Mouse (Mus musculus): ENCODE measurements around the gene Gm7879.
A peak's percentile ranks its signal among the peaks of the same experiment; 100 is the strongest.
"Not testable (repeated sequence)": the region's sequence is repeated elsewhere in the genome, so short reads cannot be mapped to it uniquely, and the experiment has no call there.

The Gm7879 gene

DNA sequence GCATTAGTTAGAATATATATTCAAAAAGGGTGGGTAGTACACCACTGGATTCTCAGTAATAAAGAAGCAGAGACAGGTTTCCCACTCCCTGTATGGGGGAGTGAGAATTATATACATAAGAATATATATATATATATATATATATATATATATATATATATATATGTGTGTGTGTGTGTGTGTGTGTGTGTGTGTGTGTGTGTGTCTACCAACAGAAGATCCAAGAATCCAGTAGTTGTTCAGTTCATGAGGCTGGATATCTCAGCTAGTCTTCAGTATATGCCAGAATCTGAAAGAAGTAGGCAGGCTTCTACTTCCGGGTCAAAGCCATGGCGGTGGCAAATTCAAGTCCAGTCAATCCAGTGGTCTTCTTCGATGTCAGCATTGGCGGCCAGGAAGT lies at the start of gene Gm7879:
Gm7879 (plus strand) TSS at position 301 of the 400 bp plus-strand sequence.
- DNase-seq (ENCODE audit: low spot score), result not testable (repeated sequence)

GRCm38 (mm10) chr5:43863642-43864041 lies 49.3 kb upstream of the Gm7879 start:
- no peak for DNase-seq (ENCODE audit: low spot score)

DNA sequence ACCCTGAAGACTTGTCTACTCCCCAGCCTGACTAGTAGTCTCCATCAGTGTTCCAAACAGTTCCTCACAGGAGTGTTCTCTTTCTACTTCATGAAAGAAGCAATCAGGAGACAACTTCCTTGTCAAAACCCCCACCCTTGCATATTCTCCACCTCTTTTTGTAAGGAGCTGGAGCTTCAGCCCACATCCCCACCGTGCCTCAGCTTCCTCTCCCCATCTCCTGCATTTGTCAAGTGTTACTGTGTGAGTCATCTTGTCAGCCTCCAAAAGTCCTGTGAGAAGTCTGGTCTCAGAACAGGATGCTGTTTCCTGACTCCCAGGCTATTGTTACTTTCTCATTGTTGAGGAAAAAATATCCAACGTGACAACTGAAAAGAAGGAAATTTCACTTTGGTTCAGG lies 47.6 kb upstream of the Gm7879 start:
- no peak for DNase-seq (ENCODE audit: low spot score)

DNA sequence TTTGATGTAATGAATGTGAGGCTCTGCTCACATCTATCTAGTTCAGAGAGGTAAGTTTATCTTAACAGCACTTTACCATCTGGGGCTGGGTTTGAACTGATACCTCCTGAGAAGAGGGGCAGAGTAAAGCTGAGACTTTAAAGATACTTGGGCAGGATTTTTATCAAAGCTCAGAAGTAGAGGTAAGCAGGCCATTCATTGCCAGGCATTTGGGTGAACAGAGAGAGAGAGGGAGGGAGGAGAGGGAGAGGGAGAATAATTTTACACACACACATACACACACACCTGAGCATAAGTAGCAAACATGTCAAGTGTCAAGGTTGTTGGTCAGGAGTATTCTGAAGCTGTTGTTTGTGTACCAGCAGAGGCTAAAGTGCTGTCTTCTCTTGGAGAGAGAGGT lies 44.7 kb upstream of the Gm7879 start, which contains the start of gene Cd38:
Cd38 (plus strand) TSS at position 301 of the 400 bp plus-strand sequence.
- no peak for DNase-seq (ENCODE audit: low spot score)

DNA sequence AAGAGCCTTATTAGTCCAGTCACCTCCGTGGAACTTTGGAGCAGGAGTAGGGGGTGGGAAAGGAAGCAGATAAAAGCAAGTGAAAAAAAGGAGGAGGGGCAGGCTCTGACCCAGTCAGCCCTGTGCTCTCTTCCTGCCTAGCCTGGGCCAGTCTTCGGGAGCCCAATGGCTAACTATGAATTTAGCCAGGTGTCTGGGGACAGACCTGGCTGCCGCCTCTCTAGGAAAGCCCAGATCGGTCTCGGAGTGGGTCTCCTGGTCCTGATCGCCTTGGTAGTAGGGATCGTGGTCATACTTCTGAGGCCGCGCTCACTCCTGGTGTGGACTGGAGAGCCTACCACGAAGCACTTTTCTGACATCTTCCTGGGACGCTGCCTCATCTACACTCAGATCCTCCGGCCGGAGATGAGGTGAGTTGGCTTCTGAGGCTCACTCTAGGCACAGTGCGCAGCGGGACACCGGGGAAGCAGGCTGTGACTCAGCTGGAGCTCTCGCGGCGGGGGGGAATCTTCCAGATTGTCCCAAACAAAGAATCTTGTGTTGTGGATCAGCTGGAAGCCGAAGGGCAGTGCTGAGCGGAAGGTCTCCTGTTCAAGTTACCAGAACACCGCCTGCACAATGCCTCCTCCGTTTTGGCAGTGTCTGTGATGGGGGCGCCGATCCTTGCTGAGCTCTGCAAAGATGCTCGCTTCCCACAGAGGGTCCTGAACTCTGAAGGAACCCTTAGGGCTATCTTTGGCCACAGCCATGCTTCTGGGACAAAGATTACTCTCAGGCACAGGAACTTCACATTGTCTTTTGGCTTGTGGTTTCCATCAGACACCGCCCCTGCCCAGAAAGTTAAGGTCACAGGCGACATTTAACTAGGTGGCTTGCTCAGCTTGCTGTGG lies 44.0 kb upstream of the Gm7879 start:
- no peak for DNase-seq (ENCODE audit: low spot score)

DNA sequence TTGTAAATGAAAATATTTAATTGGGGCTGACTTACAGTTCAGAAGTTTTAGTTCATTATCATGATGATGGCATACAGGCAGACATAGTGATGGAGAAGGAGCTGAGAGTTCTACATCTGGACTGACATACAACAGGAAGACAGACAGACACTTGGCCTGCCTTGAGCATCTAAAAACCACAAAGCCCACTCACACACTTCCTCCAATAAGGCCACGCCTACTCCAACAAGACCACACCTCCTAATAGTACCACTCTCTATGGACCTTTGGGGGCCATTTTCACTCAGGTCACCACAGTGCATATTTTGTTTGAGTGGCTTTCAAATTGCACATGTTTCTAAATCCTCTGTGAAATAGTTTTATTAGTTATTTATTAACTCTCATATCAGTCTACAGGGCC lies 41.1 kb upstream of the Gm7879 start:
- DNase-seq (ENCODE audit: low spot score), result no peak

DNA sequence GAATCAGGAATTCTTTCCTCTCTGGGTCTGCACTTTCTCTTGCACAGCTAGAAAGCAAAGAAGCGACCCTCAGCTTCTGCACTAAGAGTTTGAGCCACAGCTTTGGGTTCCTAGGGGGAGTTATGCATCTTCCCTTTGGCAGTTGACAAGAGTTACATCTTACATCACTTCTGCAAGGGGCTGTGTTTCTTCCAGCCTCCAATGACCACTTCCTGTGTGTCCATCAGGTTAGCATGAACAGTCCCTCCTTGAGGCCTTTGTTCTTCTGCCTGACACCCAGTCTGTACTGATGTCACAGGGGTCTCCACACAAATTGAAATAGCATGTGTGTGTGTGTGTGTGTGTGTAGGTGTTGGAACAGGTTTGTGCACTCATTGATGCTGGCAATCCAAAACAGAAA lies 40.3 kb upstream of the Gm7879 start:
- DNase-seq (ENCODE audit: low spot score), result no peak

DNA sequence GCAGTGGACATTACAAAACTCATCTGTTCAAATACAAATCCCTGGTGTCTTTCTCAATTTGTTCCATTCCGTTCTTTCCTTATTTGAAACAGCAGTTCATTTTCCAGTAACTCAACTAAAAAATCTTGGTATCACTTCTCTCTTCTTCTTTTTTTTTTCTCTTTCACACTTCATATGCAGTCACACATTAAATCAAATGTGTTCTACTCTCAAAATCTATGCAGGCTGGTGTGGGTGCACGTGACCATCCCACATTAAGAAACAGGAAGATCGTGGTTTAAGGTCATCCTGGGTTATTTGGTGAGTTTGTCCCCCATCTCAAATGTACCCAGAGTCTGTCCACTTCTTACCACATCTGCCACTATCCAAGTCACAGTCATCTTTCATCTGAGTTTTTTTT lies 30.9 kb upstream of the Gm7879 start:
- no peak for DNase-seq (ENCODE audit: low spot score)

- no peak for DNase-seq (ENCODE audit: low spot score)
Observed at GRCm38 (mm10) chr5:43885060-43885820, 27.7 kb upstream of the Gm7879 start.

DNA sequence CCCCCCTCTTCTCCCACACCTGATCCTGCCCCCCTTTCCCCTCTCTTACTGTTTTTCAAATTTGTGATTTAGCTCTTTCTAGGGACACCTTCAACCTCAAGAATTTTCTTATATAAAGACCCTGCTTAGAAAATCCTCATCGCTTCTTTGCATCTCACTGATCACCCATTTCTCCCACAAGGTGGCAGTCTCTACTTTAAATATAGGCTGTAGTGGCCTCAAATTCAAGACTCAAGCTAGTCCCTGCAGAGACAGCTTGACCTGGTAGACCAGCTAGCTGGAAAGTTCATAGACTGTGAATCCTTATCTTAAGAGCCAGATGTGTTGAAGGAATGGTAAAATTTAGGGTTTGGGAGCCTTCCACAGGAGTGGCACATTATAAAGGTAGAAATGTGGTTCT lies 20.6 kb upstream of the Gm7879 start:
- DNase-seq (ENCODE audit: low spot score), result peak; percentile 43

- peak; percentile 27 for DNase-seq (ENCODE audit: low spot score)
Observed at GRCm38 (mm10) chr5:43894113-43894512, 18.8 kb upstream of the Gm7879 start.

DNA sequence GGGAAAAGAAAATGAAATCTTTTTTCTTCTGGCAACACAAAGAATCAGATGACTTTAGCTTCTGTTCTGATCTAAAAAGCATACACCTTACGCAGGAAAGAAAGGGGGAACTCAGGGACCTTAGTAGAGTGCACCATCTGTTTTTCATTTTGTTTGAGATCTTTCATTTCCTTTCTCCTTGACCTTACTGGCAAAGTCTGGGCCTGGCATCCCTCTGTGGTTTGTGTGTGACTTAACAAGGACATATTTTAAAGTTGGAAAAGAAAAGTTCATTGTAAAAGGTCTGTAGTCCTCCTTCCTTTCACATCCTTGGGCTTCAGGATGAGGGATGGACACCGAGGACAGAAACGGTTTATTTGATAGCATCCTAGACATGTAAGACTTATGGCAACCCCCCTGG lies 17.0 kb upstream of the Gm7879 start:
- DNase-seq (ENCODE audit: low spot score), result no peak

DNA sequence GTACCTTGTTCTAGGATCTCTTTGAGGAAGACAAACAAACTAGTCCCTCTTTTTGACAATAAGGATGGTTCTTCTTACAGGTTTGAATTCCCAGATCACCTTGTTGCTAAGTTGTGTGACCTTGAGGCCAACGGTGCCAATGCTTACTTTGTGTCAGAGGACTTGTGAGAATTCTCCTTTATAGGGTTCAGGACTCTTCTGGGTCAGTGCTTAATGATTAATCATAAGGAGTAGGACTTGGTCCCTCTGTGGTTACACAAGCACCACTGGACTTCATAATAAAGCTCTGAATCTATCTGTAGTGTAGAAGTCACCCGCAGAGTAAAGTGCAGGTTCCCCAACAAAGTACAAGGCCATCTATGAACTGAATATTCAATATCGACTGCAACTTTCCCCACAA lies 8.3 kb upstream of the Gm7879 start:
- no peak for DNase-seq (ENCODE audit: low spot score)

GRCm38 (mm10) chr5:43909213-43909612 lies 3.7 kb upstream of the Gm7879 start:
- DNase-seq (ENCODE audit: low spot score), result no peak

DNA sequence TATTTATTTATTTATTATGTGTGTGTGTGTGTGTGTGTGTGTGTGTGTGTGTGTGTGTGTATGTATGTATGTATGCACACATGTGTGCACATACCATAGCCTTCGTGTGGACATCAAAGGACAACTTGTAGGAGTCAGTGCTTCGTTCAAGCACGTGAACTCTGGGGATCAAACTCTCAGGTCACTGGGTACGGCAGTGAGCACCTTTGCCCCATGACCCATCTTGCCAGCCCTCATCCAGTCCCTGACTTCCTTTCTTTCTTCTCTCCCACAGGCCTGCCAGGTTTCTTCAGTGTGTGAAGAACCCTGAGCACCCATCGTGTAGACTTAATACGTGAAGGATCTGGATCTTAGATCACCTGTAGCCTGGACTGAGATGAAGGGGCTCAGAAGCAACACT lies 2.9 kb upstream of the Gm7879 start:
- no peak for DNase-seq (ENCODE audit: low spot score)

- no peak for DNase-seq (ENCODE audit: low spot score)
Observed at GRCm38 (mm10) chr5:43915261-43915886, 2.4 kb downstream of the Gm7879 start.

GRCm38 (mm10) chr5:43921877-43922276 lies 8.9 kb downstream of the Gm7879 start:
- DNase-seq (ENCODE audit: low spot score), result no peak

- DNase-seq (ENCODE audit: low spot score), result peak; percentile 41
Observed at GRCm38 (mm10) chr5:43923933-43924332, 11.0 kb downstream of the Gm7879 start.

DNA sequence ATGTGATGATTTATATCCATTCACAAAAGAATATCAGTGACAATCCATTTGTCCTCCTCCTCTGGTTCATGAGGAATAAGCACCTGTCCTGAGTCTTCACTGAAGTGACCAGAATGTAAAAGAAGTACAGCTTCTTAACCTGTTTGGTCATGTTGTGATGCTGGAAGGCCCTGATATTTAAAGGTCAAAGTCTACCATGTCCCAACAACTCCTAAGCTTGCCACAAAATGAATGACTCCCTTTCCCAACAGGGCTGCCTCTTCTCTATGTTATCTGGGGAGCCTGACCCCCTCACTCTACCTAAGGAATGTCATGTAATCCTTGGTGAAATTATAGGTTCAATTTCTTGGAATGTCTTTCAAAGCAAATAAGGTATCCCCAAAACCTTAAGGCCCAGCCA lies 14.8 kb downstream of the Gm7879 start:
- no peak for DNase-seq (ENCODE audit: low spot score)

GRCm38 (mm10) chr5:43933269-43933668 lies 20.3 kb downstream of the Gm7879 start:
- DNase-seq (ENCODE audit: low spot score), result no peak

DNA sequence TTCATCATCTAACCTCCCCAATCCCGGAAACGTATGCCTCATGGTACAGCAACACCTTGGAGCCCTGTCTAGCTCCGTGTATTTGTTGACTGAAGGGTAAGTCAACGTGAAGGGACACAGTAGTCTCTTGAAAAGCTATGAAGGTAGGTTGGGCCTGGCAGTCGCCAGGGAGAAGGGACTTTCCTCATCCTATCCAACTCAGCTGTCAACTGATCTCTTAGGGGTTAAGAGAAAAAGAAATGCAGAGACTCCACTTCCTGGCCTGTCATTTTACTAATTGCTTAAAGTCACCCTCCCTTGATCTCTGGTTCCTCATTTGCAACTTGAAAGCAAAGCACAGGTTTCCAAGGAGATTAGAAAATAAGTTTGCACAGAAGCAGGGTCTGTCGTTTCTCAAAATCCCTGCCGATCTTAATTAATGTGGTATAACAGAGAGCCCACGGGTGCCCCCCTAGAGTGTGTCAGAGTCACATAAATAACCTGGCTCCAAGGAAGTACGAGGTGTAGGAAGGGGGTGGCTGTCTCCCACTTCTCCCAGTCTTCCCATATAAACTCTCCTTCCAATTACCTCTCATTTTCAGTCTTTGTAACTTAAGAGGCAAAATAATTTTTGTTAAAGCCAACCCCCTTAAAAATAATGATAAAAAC lies 34.5 kb downstream of the Gm7879 start:
- DNase-seq (ENCODE audit: low spot score), result no peak

GRCm38 (mm10) chr5:43948111-43948743 lies 35.3 kb downstream of the Gm7879 start:
- DNase-seq (ENCODE audit: low spot score), result no peak

All from layer of hippocampus, adult 9-10 months (tissue).